Mouse (Mus musculus): ENCODE measurements around the gene Olfr1283.

DNA sequence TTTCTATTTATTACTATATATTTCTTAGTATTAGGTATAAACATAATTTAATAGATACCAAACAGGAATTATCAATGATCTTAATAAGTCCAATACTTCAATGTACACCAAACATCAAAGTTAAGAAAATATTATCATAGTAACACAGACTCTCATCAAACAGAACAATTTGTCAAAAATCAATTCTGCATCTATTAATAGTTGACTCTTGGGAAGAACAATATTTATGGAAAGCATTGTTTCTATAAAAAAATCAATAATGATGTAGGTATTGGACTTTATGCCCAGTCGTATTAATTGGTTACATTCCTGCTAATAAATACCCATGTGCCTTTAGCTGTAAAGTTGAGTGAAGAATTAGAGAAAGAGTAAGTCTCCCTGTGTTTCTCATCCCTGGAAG, 8.6 kb downstream of the Olfr1283 start, which contains the start of gene Olfr1284:
- TF ChIP-seq USF1 (IDR thresholded peaks at IDR 0.05; ENCODE audit: low read depth) (no peak), FOSL1 (IDR thresholded peaks at IDR 0.05; ENCODE audit: insufficient read depth, low read length, poor library complexity, severe bottlenecking) (no peak), CTCF (IDR thresholded peaks at IDR 0.05; ENCODE audit: control insufficient read depth, insufficient read depth, insufficient read length) (no peak), MYOD1 (IDR thresholded peaks at IDR 0.05; ENCODE audit: control insufficient read depth, insufficient read length, low read depth) (no peak), MAX (IDR thresholded peaks at IDR 0.05) (no peak), CEBPB (IDR thresholded peaks at IDR 0.05; ENCODE audit: low read depth) (no peak), MYOG (IDR thresholded peaks at IDR 0.05; ENCODE audit: control insufficient read depth, extremely low read depth, insufficient read length) (no peak)

Data from C2C12 (cell line).